Mouse (Mus musculus) kidney, adult 2 months (tissue): Measurements from ENCODE around the gene Npas3. TPM values are rescaled to one million over a fixed set of nuclear protein-coding genes. Genes with fewer than 3 reads are reported as not detected.

Source experiments
- DNase-seq: peaks from one replicate; pipeline ENCODE4 v3.0.0; 2021
- H3K27ac ChIP-seq: fragments of 200-500 bp; 2 replicates; pipeline ENCODE4 v1.5.1; 2012; ENCODE audit warnings: low read depth, low read length, control low read depth, inconsistent platforms; ENCODE audit not compliant: insufficient read depth
- H3K27me3 ChIP-seq: fragments of 200-500 bp; replicated peaks from 2 replicates; pipeline ENCODE4 v1.6.1; 2012; ENCODE audit warnings: mild to moderate bottlenecking, moderate library complexity, low read length, inconsistent platforms; ENCODE audit not compliant: control insufficient read depth, insufficient read depth
- H3K36me3 ChIP-seq: fragments of 200-500 bp; 2 replicates; pipeline ENCODE4 v1.6.1; 2012; ENCODE audit warnings: mild to moderate bottlenecking, moderate library complexity, low read length, inconsistent platforms; ENCODE audit not compliant: control insufficient read depth, insufficient read depth
- H3K4me1 ChIP-seq: fragments of 200-500 bp; 2 replicates; pipeline ENCODE4 v1.6.1; 2011; ENCODE audit warnings: low read length; ENCODE audit not compliant: control insufficient read depth, insufficient read depth
- H3K4me3 ChIP-seq: fragments of 200-500 bp; 2 replicates; pipeline ENCODE4 v1.5.1; 2011; ENCODE audit warnings: mild to moderate bottlenecking, low read depth, low read length, control low read depth; ENCODE audit not compliant: insufficient read depth
- CTCF ChIP-seq: fragments of 200-500 bp; conservative IDR thresholded peaks from 2 replicates; pipeline ENCODE4 v1.5.1; 2011; ENCODE audit warnings: low read depth, mild to moderate bottlenecking, control low read depth, low read length, moderate library complexity, mixed read lengths; ENCODE audit not compliant: insufficient read depth, insufficient read length
- POLR2A ChIP-seq: fragments of 200-500 bp; IDR thresholded peaks from one replicate; pipeline ENCODE4 v1.6.1; 2011; ENCODE audit warnings: low read depth, low read length, control low read depth
- WGBS: fragments of 180-500 bp; shearing (Covaris S2); methylation state at CpG from one replicate; pipeline ENCODE4 v1.1.7; 2018; 5-methylcytosine and 5-hydroxymethylcytosine counted together
- polyA plus RNA-seq: library from polyadenylated mRNA; depleted of rRNA; stranded (reverse); fragments of >200 nt; gene quantifications from 2 replicates; pipeline ENCODE4 v1.2.3, GENCODE M21; 2012

Gene Npas3
- polyA plus RNA-seq, 1 experiment = 0.11 TPM

GRCm38 (mm10) chr12:54105946-54106345, 857.5 kb downstream of the Npas3 start:
- no peak for TF ChIP-seq POLR2A
- no peak for TF ChIP-seq CTCF
- Histone ChIP-seq H3K4me3 (no peak overlapping the region), H3K27ac (no peak overlapping the region), H3K36me3 (no peaks in the 10 kb centered on the region), H3K4me1 (no peaks in the 10 kb centered on the region), H3K27me3 (no peaks in the 10 kb centered on the region)
- DNase-seq = no peak
- WGBS = 89% methylated on average over 3 of the region's 3 CpGs

- DNase-seq = no peak
- H3K4me3 ChIP-seq = no peak overlapping the region
- no peaks in the 10 kb centered on the region for H3K4me1 ChIP-seq
- H3K27me3 ChIP-seq = no peaks in the 10 kb centered on the region
- H3K36me3 ChIP-seq = no peaks in the 10 kb centered on the region
- no peak overlapping the region for H3K27ac ChIP-seq
- 49% methylated on average over 2 of the region's 2 CpGs for WGBS
- TF ChIP-seq POLR2A = no peak
- TF ChIP-seq CTCF = no peak
Observed at GRCm38 (mm10) chr12:54110342-54110741, 861.9 kb downstream of the Npas3 start.

GRCm38 (mm10) chr12:54110930-54111329, 862.5 kb downstream of the Npas3 start:
- Histone ChIP-seq H3K27ac (no peak overlapping the region), H3K4me3 (no peak overlapping the region), H3K4me1 (no peaks in the 10 kb centered on the region), H3K36me3 (no peaks in the 10 kb centered on the region), H3K27me3 (no peaks in the 10 kb centered on the region)
- DNase-seq = no peak
- WGBS = 68% methylated on average over 3 of the region's 3 CpGs
- TF ChIP-seq POLR2A (no peak), CTCF (no peak)

GRCm38 (mm10) chr12:54120386-54120785, 871.9 kb downstream of the Npas3 start:
- H3K27ac ChIP-seq = no peak overlapping the region
- no peak for TF ChIP-seq POLR2A
- no peak for TF ChIP-seq CTCF
- no peaks in the 10 kb centered on the region for H3K27me3 ChIP-seq
- H3K36me3 ChIP-seq = no peaks in the 10 kb centered on the region
- H3K4me3 ChIP-seq = no peak overlapping the region
- no peak for DNase-seq
- 66% methylated on average over 1 of the region's 1 CpGs for WGBS
- no peaks in the 10 kb centered on the region for H3K4me1 ChIP-seq

GRCm38 (mm10) chr12:54121286-54121685, 872.8 kb downstream of the Npas3 start:
- no peak for DNase-seq
- Histone ChIP-seq H3K4me1 (no peaks in the 10 kb centered on the region), H3K27me3 (no peaks in the 10 kb centered on the region), H3K27ac (no peak overlapping the region), H3K4me3 (no peak overlapping the region), H3K36me3 (no peaks in the 10 kb centered on the region)
- WGBS = 93% methylated on average over 3 of the region's 3 CpGs
- TF ChIP-seq CTCF (no peak), POLR2A (no peak)
